15 mouse cellular contexts compared by ENCODE assay signal in the genomic region with DNA sequence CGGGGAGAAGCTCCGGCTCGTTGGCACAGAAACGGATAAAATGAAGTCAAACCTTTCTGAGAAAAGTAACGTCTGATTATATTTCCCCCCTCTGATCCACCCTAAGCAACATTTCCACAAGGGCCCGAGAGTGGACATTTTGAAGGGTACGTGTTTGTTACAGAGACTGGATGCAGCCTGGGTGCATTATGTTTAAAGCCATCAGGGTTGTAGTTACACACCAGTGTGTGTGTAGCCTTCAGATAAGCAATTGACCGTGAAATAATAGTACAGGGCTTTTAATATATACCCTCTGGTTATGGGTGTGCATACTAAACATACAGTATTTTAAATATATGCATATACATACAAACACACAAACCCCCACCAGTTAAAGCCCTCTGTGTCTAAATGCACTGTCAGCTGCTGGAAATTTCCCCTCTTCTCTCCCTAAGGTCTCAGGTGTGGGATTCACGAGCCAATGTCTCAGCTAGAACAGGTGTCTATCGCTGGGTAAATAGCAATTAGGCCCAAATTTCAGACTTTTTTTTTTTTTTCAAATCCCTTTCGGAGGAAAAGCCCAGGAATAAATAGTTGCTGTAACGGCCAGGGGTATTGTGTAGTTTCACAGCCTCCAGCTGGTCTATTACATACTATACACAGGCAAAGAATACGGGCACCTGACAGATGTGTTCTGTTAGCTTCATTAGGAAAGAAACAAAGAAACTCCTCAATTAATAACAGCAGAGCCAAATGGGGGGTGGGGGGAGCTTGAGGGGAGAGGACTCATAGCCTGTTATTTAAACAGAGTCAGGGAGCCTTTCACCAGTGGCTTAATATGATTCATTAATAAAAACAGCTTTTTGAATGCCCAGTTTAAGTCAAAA.
DNase-seq lines count a peak whose midpoint lies in the region; ATAC-seq lines count a peak whose summit lies in the region.
"Had no signal": no experiment of that assay in that cellular context is flagged by ENCODE, and none has a peak within 500 bp of the region (broad histone marks: within the 10 kb centered on the region; RNA-seq: fewer than 3 reads in every experiment).

No protein-coding gene starts in this region.

- H3K27ac ChIP-seq in embryonic facial prominence, embryonic 11.5 days (replicated peaks; ENCODE audit: low read depth, low read length): no peak overlapping the region
- no peak overlapping the region for H3K27ac ChIP-seq in embryonic facial prominence, embryonic 10.5 days (replicated peaks)
- H3K27ac ChIP-seq in forebrain, embryonic 14.5 days (ENCODE audit: low read depth, low read length): peak overlapping the region; percentile 78
- H3K27ac ChIP-seq in hindbrain, embryonic 16.5 days (ENCODE audit: low read depth, low read length): no peak overlapping the region
- peak overlapping the region; percentile 28; the same call in 1 of the 2 replicates for H3K27ac ChIP-seq in neural tube, embryonic 14.5 days (ENCODE audit: low read depth, low read length)
- H3K27ac ChIP-seq: kidney, embryonic 15.5 days had no signal

- no peak overlapping the region for H3K9ac ChIP-seq in embryonic facial prominence, embryonic 11.5 days (replicated peaks; ENCODE audit: low read length)
- 0 out of 2 replicates have a peak overlapping the region, but pooled peaks have one; percentile 32 for H3K9ac ChIP-seq in forebrain, embryonic 14.5 days (ENCODE audit: low read length)
- H3K9ac ChIP-seq in hindbrain, embryonic 16.5 days (ENCODE audit: low read depth, low read length): no peak overlapping the region
- no peak overlapping the region for H3K9ac ChIP-seq in neural tube, embryonic 14.5 days (replicated peaks; ENCODE audit: low read depth, low read length)
- H3K9ac ChIP-seq: kidney, embryonic 15.5 days had no signal

- DNase-seq in embryonic facial prominence, embryonic 11.5 days (ENCODE audit: low spot score): peak; percentile 24
- no peak for DNase-seq in embryonic facial prominence, embryonic 10.5 days (ENCODE audit: low spot score)
- DNase-seq in forebrain, embryonic 14.5 days (ENCODE audit: low spot score): peak; percentile 89
- DNase-seq in layer of hippocampus, adult 9-10 months (ENCODE audit: low spot score): no peak
- DNase-seq in layer of hippocampus, postnatal 14 days (ENCODE audit: low spot score in 2 of 2): no peak
- DNase-seq: cerebellum, adult 2 months; heart, adult 11 months; lung, adult 18-20 months; lung, postnatal 4 days; right cerebral cortex, postnatal 14 days; thymus, postnatal 4 days had no signal

- no peaks in the 10 kb centered on the region for H3K9me3 ChIP-seq in embryonic facial prominence, embryonic 11.5 days (replicated peaks; ENCODE audit: control insufficient read depth, low read length)
- H3K9me3 ChIP-seq in embryonic facial prominence, embryonic 10.5 days: no peaks in the 10 kb centered on the region
- no peaks in the 10 kb centered on the region for H3K9me3 ChIP-seq in forebrain, embryonic 14.5 days (replicated peaks; ENCODE audit: control insufficient read depth, low read length)
- no peaks in the 10 kb centered on the region for H3K9me3 ChIP-seq in hindbrain, embryonic 16.5 days (ENCODE audit: control insufficient read depth, low read length)
- no peaks in the 10 kb centered on the region for H3K9me3 ChIP-seq in neural tube, embryonic 14.5 days (ENCODE audit: control insufficient read depth, low read length)
- H3K9me3 ChIP-seq: kidney, embryonic 15.5 days had no signal

- no peaks in the 10 kb centered on the region for H3K36me3 ChIP-seq in embryonic facial prominence, embryonic 11.5 days (replicated peaks; ENCODE audit: control insufficient read depth, insufficient read depth, low read depth, low read length)
- no peaks in the 10 kb centered on the region for H3K36me3 ChIP-seq in embryonic facial prominence, embryonic 10.5 days (replicated peaks)
- no peaks in the 10 kb centered on the region for H3K36me3 ChIP-seq in forebrain, embryonic 14.5 days (ENCODE audit: control insufficient read depth, insufficient read depth, low read length)
- no peaks in the 10 kb centered on the region for H3K36me3 ChIP-seq in hindbrain, embryonic 16.5 days (ENCODE audit: control insufficient read depth, insufficient read depth, low read length)
- no peaks in the 10 kb centered on the region for H3K36me3 ChIP-seq in neural tube, embryonic 14.5 days (ENCODE audit: control insufficient read depth, insufficient read depth, low read length)
- H3K36me3 ChIP-seq: kidney, embryonic 15.5 days had no signal

- no peak for ATAC-seq in embryonic facial prominence, embryonic 11.5 days (replicated peaks; ENCODE audit: insufficient number of reproducible peaks, low FRiP score, low TSS enrichment, low read depth)
- peak; percentile 94 for ATAC-seq in forebrain, embryonic 14.5 days
- peak; percentile 72; the same call in 1 of the 2 replicates for ATAC-seq in hindbrain, embryonic 16.5 days
- peak; percentile 79 for ATAC-seq in neural tube, embryonic 14.5 days (ENCODE audit: low read depth)
- no peak for ATAC-seq in cerebellum, adult (ENCODE audit: insufficient number of reproducible peaks, low FRiP score, low TSS enrichment)

- no peaks in the 10 kb centered on the region for H3K27me3 ChIP-seq in embryonic facial prominence, embryonic 11.5 days (ENCODE audit: control insufficient read depth, insufficient read depth, low read length)
- no peaks in the 10 kb centered on the region for H3K27me3 ChIP-seq in embryonic facial prominence, embryonic 10.5 days (replicated peaks; ENCODE audit: low read depth, poor library complexity, severe bottlenecking)
- H3K27me3 ChIP-seq in forebrain, embryonic 14.5 days (replicated peaks; ENCODE audit: control insufficient read depth, insufficient read depth, low read length): no peaks in the 10 kb centered on the region
- H3K27me3 ChIP-seq in hindbrain, embryonic 16.5 days (replicated peaks; ENCODE audit: control insufficient read depth, insufficient read depth, low read length): no peaks in the 10 kb centered on the region
- H3K27me3 ChIP-seq in neural tube, embryonic 14.5 days (ENCODE audit: control insufficient read depth, insufficient read depth, low read length): no peaks in the 10 kb centered on the region
- H3K27me3 ChIP-seq: kidney, embryonic 15.5 days had no signal

- H3K4me2 ChIP-seq in embryonic facial prominence, embryonic 11.5 days (ENCODE audit: low read depth, low read length): no peak overlapping the region
- H3K4me2 ChIP-seq in forebrain, embryonic 14.5 days (ENCODE audit: low read length): peak overlapping the region; percentile 10
- no peak overlapping the region; the same call in 1 of the 2 replicates for H3K4me2 ChIP-seq in hindbrain, embryonic 16.5 days (ENCODE audit: low read length)
- no peak overlapping the region for H3K4me2 ChIP-seq in neural tube, embryonic 14.5 days (ENCODE audit: low read depth, low read length)

- WGBS in embryonic facial prominence, embryonic 11.5 days: 73% methylated on average over 13 of the region's 13 CpGs
- WGBS in embryonic facial prominence, embryonic 10.5 days: 78% methylated on average over 13 of the region's 13 CpGs
- 29% methylated on average over 13 of the region's 13 CpGs for WGBS in forebrain, embryonic 14.5 days
- WGBS in hindbrain, embryonic 16.5 days: 37% methylated on average over 13 of the region's 13 CpGs
- WGBS in neural tube, embryonic 14.5 days: 33% methylated on average over 13 of the region's 13 CpGs

- no peak overlapping the region for H3K4me3 ChIP-seq in embryonic facial prominence, embryonic 11.5 days (ENCODE audit: low read depth, low read length)
- no peak overlapping the region for H3K4me3 ChIP-seq in embryonic facial prominence, embryonic 10.5 days
- no peak overlapping the region for H3K4me3 ChIP-seq in forebrain, embryonic 14.5 days (ENCODE audit: low read depth, low read length)
- H3K4me3 ChIP-seq in hindbrain, embryonic 16.5 days (ENCODE audit: low read length): no peak overlapping the region
- no peak overlapping the region for H3K4me3 ChIP-seq in neural tube, embryonic 14.5 days (ENCODE audit: low read depth, low read length)
- H3K4me3 ChIP-seq: kidney, embryonic 15.5 days had no signal

- H3K4me1 ChIP-seq in embryonic facial prominence, embryonic 11.5 days (ENCODE audit: control insufficient read depth, insufficient read depth, low read length): no peaks in the 10 kb centered on the region
- peaks cover 6% of the 10 kb centered on the region for H3K4me1 ChIP-seq in embryonic facial prominence, embryonic 10.5 days
- peaks cover 21% of the 10 kb centered on the region for H3K4me1 ChIP-seq in forebrain, embryonic 14.5 days (ENCODE audit: control insufficient read depth, insufficient read depth, low read length)
- H3K4me1 ChIP-seq in hindbrain, embryonic 16.5 days (ENCODE audit: control insufficient read depth, insufficient read depth, low read depth, low read length): peaks cover 16% of the 10 kb centered on the region
- H3K4me1 ChIP-seq in neural tube, embryonic 14.5 days (ENCODE audit: control insufficient read depth, insufficient read depth, low read length): peaks cover 7% of the 10 kb centered on the region

Comparison
In these comparisons a context has a peak if more than half of its experiments do, and no peak if none do; other contexts are left out.
1. DNase-seq: peak in embryonic facial prominence, embryonic 11.5 days (single experiment) and forebrain, embryonic 14.5 days (single experiment); none in embryonic facial prominence, embryonic 10.5 days (single experiment), layer of hippocampus, adult 9-10 months (single experiment) and layer of hippocampus, postnatal 14 days (0 of 2).
2. ATAC-seq: peak in forebrain, embryonic 14.5 days (single experiment), hindbrain, embryonic 16.5 days (single experiment) and neural tube, embryonic 14.5 days (single experiment); none in embryonic facial prominence, embryonic 11.5 days (single experiment) and cerebellum, adult (single experiment).
3. H3K27ac ChIP-seq: peak in forebrain, embryonic 14.5 days (single experiment) and neural tube, embryonic 14.5 days (single experiment); none in embryonic facial prominence, embryonic 11.5 days (single experiment), embryonic facial prominence, embryonic 10.5 days (single experiment) and hindbrain, embryonic 16.5 days (single experiment).